Mouse (Mus musculus) cerebellum, postnatal 36 days (tissue): ENCODE results near the gene Shq1.

Experiments
- DNase-seq, 2 experiments: peaks; one replicate each; pipeline ENCODE4 v3.0.0; 2021 to 2022; ENCODE audit warnings: mixed read lengths in 2 of 2

Shq1 gene

GRCm38 (mm10) chr6:100527161-100527560 is 143.8 kb downstream of the Shq1 start:
- DNase-seq, result no peak

GRCm38 (mm10) chr6:100526066-100526465 is 144.9 kb downstream of the Shq1 start:
- DNase-seq, result no peak

DNA sequence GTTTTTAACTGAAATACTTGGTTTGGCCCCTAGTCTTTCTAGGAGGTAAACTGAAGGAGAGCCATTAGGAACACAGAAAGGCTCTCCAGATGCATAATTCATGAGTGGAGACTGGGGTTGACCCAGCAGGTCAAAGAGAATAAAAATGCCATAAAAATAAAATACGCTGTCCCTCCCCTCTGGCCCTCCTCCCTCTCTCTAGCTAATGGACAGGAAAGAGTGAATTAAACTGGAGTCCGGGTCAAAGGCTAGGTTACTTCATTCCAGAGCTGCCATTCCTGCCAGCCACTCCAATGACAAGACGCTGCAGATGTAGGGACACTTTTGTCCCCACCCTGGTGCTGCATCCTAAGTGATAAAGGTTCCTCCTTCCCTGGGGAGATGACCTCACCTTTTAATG is 145.5 kb downstream of the Shq1 start:
- DNase-seq, result no peak

- DNase-seq, result no peak
These were observed 148.5 kb downstream of the Shq1 start for GRCm38 (mm10) chr6:100522495-100522894.

DNA sequence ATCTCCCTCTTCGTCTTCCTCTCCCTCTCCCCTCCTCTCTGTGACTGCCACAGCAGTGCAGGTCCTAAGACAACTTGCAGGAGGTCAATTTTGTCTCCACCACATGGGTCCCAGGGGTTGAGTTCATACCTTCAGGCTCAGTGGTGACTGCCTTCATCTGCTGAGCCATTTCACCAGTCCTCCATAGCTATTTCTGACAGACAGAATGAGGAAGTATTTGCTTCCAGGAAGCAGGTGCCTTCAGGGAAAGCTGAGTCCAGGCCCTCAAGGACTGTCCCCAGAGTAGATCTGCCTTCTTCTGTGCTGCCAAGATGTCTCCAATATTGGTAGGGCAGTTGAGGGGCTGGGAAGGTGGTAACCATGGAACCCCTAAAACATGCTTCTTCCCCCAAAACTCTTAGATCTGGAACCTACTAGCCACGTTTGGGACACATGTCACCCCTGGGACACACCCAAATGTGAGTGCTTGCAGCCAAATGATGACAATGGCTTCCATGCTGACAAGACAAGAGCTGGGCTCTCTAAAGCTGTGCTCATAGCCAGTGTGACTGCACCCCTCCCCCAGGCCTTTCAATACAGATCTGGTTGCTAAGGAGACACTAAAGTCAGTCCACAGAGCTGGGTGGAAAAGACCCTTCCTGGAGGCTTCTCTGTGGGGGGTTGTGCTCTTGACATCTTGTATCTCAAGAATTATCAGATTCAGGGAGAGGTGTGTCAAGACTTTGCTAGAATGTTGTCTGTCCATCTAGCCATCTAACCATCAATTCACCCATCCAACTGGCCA is 149.2 kb downstream of the Shq1 start:
- no peak for DNase-seq

GRCm38 (mm10) chr6:100520558-100521099 is 150.3 kb downstream of the Shq1 start:
- DNase-seq, result no peak

GRCm38 (mm10) chr6:100519837-100520236 is 151.1 kb downstream of the Shq1 start:
- DNase-seq, result no peak
